Mouse (Mus musculus): Measurements from ENCODE around the gene Vps39. TPM values are rescaled to one million over a fixed set of nuclear protein-coding genes. Genes with fewer than 3 reads are reported as not detected.

The Vps39 gene
- polyA plus RNA-seq, 1 experiment, result 11.4 TPM

DNA sequence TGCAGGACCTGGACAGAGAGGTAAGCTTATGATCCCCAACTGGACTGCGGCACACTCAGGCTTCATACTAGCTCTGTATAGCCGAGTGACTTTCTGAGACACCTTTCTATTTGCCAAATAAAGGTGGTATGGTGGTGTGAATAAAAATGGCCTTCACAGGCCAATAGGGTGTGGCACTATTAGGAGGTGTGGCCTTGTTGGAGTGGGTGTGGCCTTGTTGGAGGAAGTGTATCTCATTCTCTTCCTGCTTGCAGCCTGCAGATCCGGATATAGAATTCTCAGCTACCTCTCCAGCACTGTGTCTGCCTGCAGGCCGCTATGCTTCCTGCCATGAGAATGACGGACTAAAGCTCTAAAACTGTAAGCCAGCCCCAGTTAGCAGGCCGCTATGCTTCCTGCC lies 51.9 kb downstream of the Vps39 start:
- H3K4me3 ChIP-seq (ENCODE audit: control insufficient read depth, low read depth, low read length), result no peak overlapping the region
- no peak overlapping the region for H3K27ac ChIP-seq (ENCODE audit: control insufficient read depth, insufficient read depth, low read depth, low read length)
- no peaks in the 10 kb centered on the region for H3K27me3 ChIP-seq (ENCODE audit: control insufficient read depth, insufficient read depth, low read length)
- TF ChIP-seq CTCF (IDR thresholded peaks at IDR 0.05; ENCODE audit: control insufficient read depth, insufficient read depth, insufficient replicate concordance, low read depth, low read length) (no peak), POLR2A (IDR thresholded peaks at IDR 0.05; ENCODE audit: control insufficient read depth, low read depth, low read length) (no peak)
- H3K4me1 ChIP-seq (ENCODE audit: control insufficient read depth, insufficient read depth, low read length), result 0 out of 2 replicates have a peak, but pooled peaks cover 2% of the 10 kb centered on the region
- no peaks in the 10 kb centered on the region for H3K36me3 ChIP-seq (ENCODE audit: control insufficient read depth, insufficient read depth, low read length)

DNA sequence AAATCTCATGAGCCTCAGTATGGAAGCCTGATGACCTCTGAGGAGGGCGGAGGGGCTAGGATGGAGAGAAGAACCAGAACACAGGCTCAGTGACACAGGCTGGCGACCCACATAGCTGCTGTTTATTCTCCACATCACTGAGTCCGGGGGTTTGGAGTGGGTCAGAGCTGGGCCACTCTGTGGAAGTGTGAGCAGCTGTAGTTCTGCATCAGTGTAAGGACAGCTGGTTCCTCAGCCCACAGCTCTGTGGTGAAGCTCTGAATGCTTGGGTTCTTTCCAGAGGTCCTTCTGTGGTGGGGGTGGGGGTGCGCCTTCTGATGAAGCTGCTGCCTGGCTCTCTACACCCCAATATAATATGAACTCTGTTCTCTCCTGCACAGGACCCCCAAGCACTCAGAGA lies 53.1 kb downstream of the Vps39 start:
- Histone ChIP-seq H3K4me1 (ENCODE audit: control insufficient read depth, insufficient read depth, low read length) (0 out of 2 replicates have a peak, but pooled peaks cover 2% of the 10 kb centered on the region), H3K4me3 (ENCODE audit: control insufficient read depth, low read depth, low read length) (no peak overlapping the region), H3K27ac (ENCODE audit: control insufficient read depth, insufficient read depth, low read depth, low read length) (no peak overlapping the region), H3K27me3 (ENCODE audit: control insufficient read depth, insufficient read depth, low read length) (no peaks in the 10 kb centered on the region), H3K36me3 (ENCODE audit: control insufficient read depth, insufficient read depth, low read length) (no peaks in the 10 kb centered on the region)
- TF ChIP-seq CTCF (IDR thresholded peaks at IDR 0.05; ENCODE audit: control insufficient read depth, insufficient read depth, insufficient replicate concordance, low read depth, low read length) (no peak), POLR2A (IDR thresholded peaks at IDR 0.05; ENCODE audit: control insufficient read depth, low read depth, low read length) (no peak)

DNA sequence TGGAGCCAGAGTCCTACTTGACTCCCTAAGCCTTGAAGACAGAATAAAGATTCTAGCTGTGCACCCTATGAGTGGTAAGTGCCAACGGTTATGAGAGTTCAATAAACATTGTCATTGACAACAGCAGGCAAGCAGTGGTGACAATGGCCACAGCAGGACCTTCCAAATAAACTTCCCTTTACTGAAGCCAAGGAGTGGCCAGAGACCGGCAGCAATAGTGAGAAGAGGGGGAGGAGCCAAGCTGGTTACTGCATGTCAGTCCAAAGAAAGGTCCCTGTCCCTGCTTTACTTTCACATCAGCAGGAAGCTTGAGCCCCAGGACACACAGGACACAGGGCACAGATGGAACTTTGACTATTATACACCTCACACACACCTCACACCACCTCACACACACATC lies 56.8 kb downstream of the Vps39 start:
- TF ChIP-seq CTCF (IDR thresholded peaks at IDR 0.05; ENCODE audit: control insufficient read depth, insufficient read depth, insufficient replicate concordance, low read depth, low read length), result no peak
- no peak for TF ChIP-seq POLR2A (IDR thresholded peaks at IDR 0.05; ENCODE audit: control insufficient read depth, low read depth, low read length)
- Histone ChIP-seq H3K4me3 (ENCODE audit: control insufficient read depth, low read depth, low read length) (no peak overlapping the region), H3K27ac (ENCODE audit: control insufficient read depth, insufficient read depth, low read depth, low read length) (no peak overlapping the region), H3K36me3 (ENCODE audit: control insufficient read depth, insufficient read depth, low read length) (no peaks in the 10 kb centered on the region), H3K4me1 (ENCODE audit: control insufficient read depth, insufficient read depth, low read length) (no peaks in the 10 kb centered on the region; the same call in 1 of the 2 replicates), H3K27me3 (ENCODE audit: control insufficient read depth, insufficient read depth, low read length) (no peaks in the 10 kb centered on the region)

DNA sequence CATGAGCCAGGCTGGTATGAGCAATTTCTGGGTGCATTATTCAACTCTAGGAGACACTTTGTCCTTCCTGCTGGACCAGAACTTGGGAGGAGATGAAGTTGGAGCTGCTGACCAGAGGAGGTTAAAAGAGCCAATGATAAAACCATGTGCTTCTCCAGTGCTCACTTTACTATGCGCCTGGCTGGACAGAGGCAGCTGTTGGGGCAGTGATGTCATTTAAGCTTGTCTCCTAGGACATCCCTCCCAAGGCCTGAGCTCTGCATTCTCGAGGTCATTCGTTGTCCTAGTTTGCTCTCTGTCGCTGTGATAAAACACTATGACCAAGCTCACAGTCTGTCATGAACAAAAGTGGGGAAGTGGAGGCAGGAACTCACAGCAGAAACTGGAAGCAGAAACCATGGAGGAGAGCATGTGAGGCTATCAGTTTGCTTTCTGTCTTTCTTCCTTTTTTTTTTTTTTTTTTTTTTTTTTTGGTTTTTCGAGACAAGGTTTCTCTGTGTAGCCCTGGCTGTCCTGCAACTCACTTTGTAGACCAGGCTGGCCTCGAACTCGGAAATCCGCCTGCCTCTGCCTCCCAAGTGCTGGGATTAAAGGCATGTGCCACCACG lies 61.4 kb downstream of the Vps39 start:
- no peak overlapping the region for H3K4me3 ChIP-seq (ENCODE audit: control insufficient read depth, low read depth, low read length)
- no peaks in the 10 kb centered on the region; the same call in 1 of the 2 replicates for H3K4me1 ChIP-seq (ENCODE audit: control insufficient read depth, insufficient read depth, low read length)
- no peaks in the 10 kb centered on the region for H3K27me3 ChIP-seq (ENCODE audit: control insufficient read depth, insufficient read depth, low read length)
- no peak for TF ChIP-seq POLR2A (IDR thresholded peaks at IDR 0.05; ENCODE audit: control insufficient read depth, low read depth, low read length)
- H3K36me3 ChIP-seq (ENCODE audit: control insufficient read depth, insufficient read depth, low read length), result no peaks in the 10 kb centered on the region
- no peak overlapping the region for H3K27ac ChIP-seq (ENCODE audit: control insufficient read depth, insufficient read depth, low read depth, low read length)

DNA sequence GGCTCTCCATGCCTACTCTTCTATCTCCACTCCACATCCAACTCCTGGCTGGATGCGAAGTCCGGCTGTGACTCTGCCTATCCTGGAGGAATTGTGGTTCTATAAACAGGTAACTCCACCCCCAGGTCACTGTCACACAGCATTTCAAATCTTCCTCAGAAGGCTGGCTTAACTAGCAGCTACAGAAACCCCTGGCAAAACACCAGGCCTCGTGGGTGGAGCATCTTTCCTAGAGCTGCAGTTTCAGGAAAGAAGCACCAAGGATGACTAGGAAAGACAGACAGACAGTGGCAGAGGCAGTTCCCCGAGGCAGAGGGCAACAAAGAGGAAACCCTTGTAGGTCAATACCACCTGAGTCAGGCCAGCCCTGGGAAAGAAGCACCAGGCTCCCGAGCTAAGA lies 63.9 kb downstream of the Vps39 start, which contains the start of gene Pla2g4d:
Pla2g4d (minus strand) TSS at position 203 of the 400 bp plus-strand sequence.
- Histone ChIP-seq H3K4me1 (ENCODE audit: control insufficient read depth, insufficient read depth, low read length) (no peaks in the 10 kb centered on the region), H3K36me3 (ENCODE audit: control insufficient read depth, insufficient read depth, low read length) (no peaks in the 10 kb centered on the region), H3K27ac (ENCODE audit: control insufficient read depth, insufficient read depth, low read depth, low read length) (no peak within 1 kb of the TSS), H3K27me3 (ENCODE audit: control insufficient read depth, insufficient read depth, low read length) (no peaks in the 10 kb centered on the region), H3K4me3 (ENCODE audit: control insufficient read depth, low read depth, low read length) (no peak within 1 kb of the TSS)
- no peak for TF ChIP-seq CTCF (IDR thresholded peaks at IDR 0.05; ENCODE audit: control insufficient read depth, insufficient read depth, insufficient replicate concordance, low read depth, low read length)

DNA sequence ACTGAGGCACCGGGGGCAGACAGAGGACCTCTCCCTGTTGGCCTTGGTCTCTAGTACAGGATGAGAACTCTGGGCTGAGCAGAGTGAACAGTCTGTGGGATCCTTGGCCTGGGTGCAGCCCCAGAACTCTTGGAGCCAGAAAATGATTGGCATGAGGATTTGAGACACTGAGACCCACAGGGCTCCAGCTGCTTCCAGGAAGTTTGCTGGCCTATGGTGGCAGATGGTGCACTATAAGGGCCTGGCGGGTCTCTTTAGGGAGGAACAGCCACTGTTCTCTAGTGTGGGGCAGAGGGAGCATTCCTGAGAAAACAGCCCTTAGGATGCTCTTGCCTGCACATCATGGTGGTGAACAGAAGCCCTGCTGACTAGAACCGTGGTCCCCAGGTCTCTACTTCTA lies 64.5 kb downstream of the Vps39 start:
- H3K4me3 ChIP-seq (ENCODE audit: control insufficient read depth, low read depth, low read length), result no peak overlapping the region
- no peaks in the 10 kb centered on the region for H3K36me3 ChIP-seq (ENCODE audit: control insufficient read depth, insufficient read depth, low read length)
- no peaks in the 10 kb centered on the region for H3K4me1 ChIP-seq (ENCODE audit: control insufficient read depth, insufficient read depth, low read length)
- H3K27ac ChIP-seq (ENCODE audit: control insufficient read depth, insufficient read depth, low read depth, low read length), result no peak overlapping the region
- H3K27me3 ChIP-seq (ENCODE audit: control insufficient read depth, insufficient read depth, low read length), result no peaks in the 10 kb centered on the region
- TF ChIP-seq CTCF (IDR thresholded peaks at IDR 0.05; ENCODE audit: control insufficient read depth, insufficient read depth, insufficient replicate concordance, low read depth, low read length), result no peak
- no peak for TF ChIP-seq POLR2A (IDR thresholded peaks at IDR 0.05; ENCODE audit: control insufficient read depth, low read depth, low read length)

DNA sequence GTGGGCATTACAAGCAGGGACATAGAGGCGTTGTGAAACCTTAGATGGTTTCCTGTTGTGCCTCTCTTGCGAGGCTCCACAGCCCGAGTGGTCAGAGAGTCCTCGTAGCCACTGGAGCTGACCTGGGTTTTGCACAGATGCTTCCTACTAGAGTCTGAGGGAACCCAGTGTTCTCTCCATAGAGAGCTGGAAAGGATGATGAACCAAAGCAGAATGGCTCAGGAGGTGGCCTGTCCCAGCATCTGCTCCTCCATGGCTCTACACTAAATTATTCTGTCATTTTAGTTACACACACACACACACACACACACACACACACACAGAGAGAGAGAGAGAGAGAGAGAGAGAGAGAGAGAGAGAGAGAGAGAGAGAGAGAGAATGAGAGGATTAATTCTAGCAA lies 67.3 kb downstream of the Vps39 start:
- H3K27me3 ChIP-seq (ENCODE audit: control insufficient read depth, insufficient read depth, low read length), result no peaks in the 10 kb centered on the region
- H3K36me3 ChIP-seq (ENCODE audit: control insufficient read depth, insufficient read depth, low read length), result no peaks in the 10 kb centered on the region
- no peak overlapping the region for H3K4me3 ChIP-seq (ENCODE audit: control insufficient read depth, low read depth, low read length)
- no peak for TF ChIP-seq CTCF (IDR thresholded peaks at IDR 0.05; ENCODE audit: control insufficient read depth, insufficient read depth, insufficient replicate concordance, low read depth, low read length)
- no peaks in the 10 kb centered on the region for H3K4me1 ChIP-seq (ENCODE audit: control insufficient read depth, insufficient read depth, low read length)
- H3K27ac ChIP-seq (ENCODE audit: control insufficient read depth, insufficient read depth, low read depth, low read length), result no peak overlapping the region

DNA sequence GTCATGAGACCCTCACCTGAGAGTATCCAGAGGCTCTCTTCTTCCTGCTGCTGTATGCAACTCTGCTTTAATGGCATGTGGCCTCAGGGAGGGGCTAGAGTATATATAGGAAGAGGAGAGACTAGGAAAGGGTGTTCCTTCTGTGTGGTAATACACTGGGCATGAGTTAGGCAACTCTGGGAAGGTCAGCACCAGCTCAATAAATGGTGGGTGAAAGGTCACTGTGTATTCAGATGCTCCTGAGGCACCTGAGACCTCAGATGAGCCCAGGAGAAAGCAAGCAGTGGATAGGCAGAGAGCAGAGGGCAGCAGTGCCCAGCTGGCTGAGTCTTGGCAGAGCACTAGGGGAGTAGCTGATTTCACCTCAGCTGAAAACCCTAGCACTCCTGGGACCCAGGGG lies 68.2 kb downstream of the Vps39 start:
- H3K27ac ChIP-seq (ENCODE audit: control insufficient read depth, insufficient read depth, low read depth, low read length), result no peak overlapping the region

More for the DNA sequence above, 68.2 kb downstream of the Vps39 start:
- Histone ChIP-seq H3K4me1 (ENCODE audit: control insufficient read depth, insufficient read depth, low read length) (peaks cover 5% of the 10 kb centered on the region), H3K4me3 (ENCODE audit: control insufficient read depth, low read depth, low read length) (no peak overlapping the region; the same call in 1 of the 2 replicates), H3K36me3 (ENCODE audit: control insufficient read depth, insufficient read depth, low read length) (no peaks in the 10 kb centered on the region), H3K27me3 (ENCODE audit: control insufficient read depth, insufficient read depth, low read length) (no peaks in the 10 kb centered on the region)
- no peak for TF ChIP-seq CTCF (IDR thresholded peaks at IDR 0.05; ENCODE audit: control insufficient read depth, insufficient read depth, insufficient replicate concordance, low read depth, low read length)
- no peak for TF ChIP-seq POLR2A (IDR thresholded peaks at IDR 0.05; ENCODE audit: control insufficient read depth, low read depth, low read length)

All from testis, adult 2 months (tissue).